Mouse (Mus musculus) C2C12 (cell line): ENCODE data around the gene Rtl9.

ENCODE experiments used
- CTCF ChIP-seq: IDR thresholded peaks from one replicate; pipeline ENCODE4 v1.5.1; 2011; ENCODE audit not compliant: control insufficient read depth, insufficient read depth, insufficient read length
- MAX ChIP-seq: IDR thresholded peaks from one replicate; pipeline ENCODE4 v1.6.1; 2011; ENCODE audit warnings: mild to moderate bottlenecking, control low read depth
- MYOG ChIP-seq: IDR thresholded peaks from one replicate; pipeline ENCODE4 v1.6.1; 2011; ENCODE audit not compliant: control insufficient read depth, insufficient read length; ENCODE audit errors: extremely low read depth

DNA sequence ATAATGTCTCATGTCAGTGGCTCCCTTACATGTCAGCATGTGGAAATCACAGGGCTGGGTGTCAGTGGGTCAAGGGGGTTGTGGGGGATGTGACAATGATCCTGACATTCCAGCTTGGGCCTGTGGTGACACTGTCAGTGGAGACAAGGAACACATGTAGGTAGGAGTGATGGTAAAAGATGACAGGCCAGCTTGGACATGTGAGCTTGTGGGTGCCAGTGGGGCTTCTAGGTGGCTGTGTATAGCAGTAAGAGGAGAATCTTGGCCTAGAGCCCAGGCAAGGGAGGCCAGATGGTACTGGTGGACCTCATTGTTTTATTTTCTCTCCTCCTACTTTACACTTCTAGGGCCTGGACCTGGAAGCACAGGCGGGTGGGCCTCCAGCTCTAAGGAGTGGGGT is 16.7 kb upstream of the Rtl9 start:
- TF ChIP-seq CTCF (no peak), MYOG (no peak), MAX (no peak)
